ENCODE assay signal across 12 mouse cellular contexts in the genomic region with DNA sequence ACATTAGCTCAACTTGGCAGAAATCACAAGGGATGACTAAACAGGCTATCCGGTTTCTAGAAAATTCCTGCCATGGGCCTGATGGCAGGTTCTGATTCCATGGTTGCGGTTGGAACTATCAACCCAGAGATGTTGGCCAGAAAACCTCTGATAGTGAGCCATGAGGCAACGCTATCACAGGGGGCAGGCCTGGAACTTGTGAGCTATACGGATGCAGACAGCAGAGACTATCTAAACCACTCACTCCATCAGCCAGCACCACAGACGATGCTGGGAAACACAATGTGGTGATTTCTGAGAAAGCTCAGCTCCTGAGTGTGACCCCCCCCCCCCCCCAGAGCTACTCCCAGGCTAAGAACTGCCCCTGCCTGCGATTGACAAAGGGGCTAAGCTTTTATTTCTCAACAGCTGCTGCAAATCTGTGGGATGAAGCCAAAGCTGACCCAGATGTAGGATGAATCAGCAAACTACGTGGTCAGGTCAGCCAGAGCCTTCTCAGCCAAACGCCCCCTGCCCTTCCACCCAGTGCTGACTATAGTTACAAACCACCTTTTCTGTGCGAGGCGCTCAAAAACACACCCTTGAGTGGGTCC. TPM values are rescaled to one million over a fixed set of nuclear protein-coding genes. Genes with fewer than 3 reads are reported as not detected.
DNase-seq lines count a peak whose midpoint lies in the region; ATAC-seq and TF ChIP-seq lines count a peak whose summit lies in the region.
"Had no signal": no experiment of that assay in that cellular context is flagged by ENCODE, and none has a peak within 500 bp of the region (broad histone marks: within the 10 kb centered on the region; RNA-seq: fewer than 3 reads in every experiment).

No protein-coding gene starts in this region.

- H3K9me3 ChIP-seq in kidney, embryonic 15.5 days (replicated peaks) = 0 out of 2 replicates have a peak, but pooled peaks cover 4% of the 10 kb centered on the region
- no peaks in the 10 kb centered on the region for H3K9me3 ChIP-seq in E14TG2a.4 (ENCODE audit: low read length)
- H3K9me3 ChIP-seq: limb, embryonic 15.5 days; stomach, embryonic 15.5 days had no signal

- H3K27me3 ChIP-seq in kidney, embryonic 15.5 days = no peaks in the 10 kb centered on the region
- H3K27me3 ChIP-seq in E14TG2a.4 (ENCODE audit: insufficient read depth, low read length) = peaks cover 17% of the 10 kb centered on the region
- H3K27me3 ChIP-seq: limb, embryonic 15.5 days; stomach, embryonic 15.5 days had no signal

- no peak overlapping the region for H3K4me2 ChIP-seq in kidney, embryonic 15.5 days
- H3K4me2 ChIP-seq: limb, embryonic 15.5 days; stomach, embryonic 15.5 days had no signal

- TF ChIP-seq CTCF in E14TG2a.4 (conservative IDR thresholded peaks at IDR 0.05; ENCODE audit: low read length) = no peak

- no peak overlapping the region for H3K4me3 ChIP-seq in kidney, embryonic 15.5 days (replicated peaks)
- H3K4me3 ChIP-seq in E14TG2a.4 (replicated peaks; ENCODE audit: low read length) = peak overlapping the region; percentile 71
- H3K4me3 ChIP-seq: limb, embryonic 15.5 days; stomach, embryonic 15.5 days had no signal

- no peak for DNase-seq in kidney, adult 9 months
- DNase-seq in adipocyte (ENCODE audit: low spot score) = peak; percentile 54
- DNase-seq in embryo, embryonic 10.5 days (ENCODE audit: low spot score) = no peak
- DNase-seq in spleen, adult 18-20 months = no peak
- DNase-seq: adrenal gland, postnatal 10 days; cerebellum, adult 11 months; layer of hippocampus, adult 9-11 months had no signal

- WGBS in kidney, embryonic 15.5 days = 47% methylated on average over 10 of the region's 10 CpGs

- H3K27ac ChIP-seq in kidney, embryonic 15.5 days = 0 out of 2 replicates have a peak overlapping the region, but pooled peaks have one; percentile 14
- H3K27ac ChIP-seq: stomach, embryonic 15.5 days had no signal

- H3K4me1 ChIP-seq in kidney, embryonic 15.5 days = peaks cover 62% of the 10 kb centered on the region
- peaks cover 79% of the 10 kb centered on the region for H3K4me1 ChIP-seq in E14TG2a.4 (replicated peaks; ENCODE audit: low read depth, low read length)

- no peak for ATAC-seq in kidney, embryonic 15.5 days (replicated peaks; ENCODE audit: low FRiP score)
- peak; percentile 57 for ATAC-seq in megakaryocyte-erythroid progenitor cell, adult 5-6 weeks (replicated peaks; ENCODE audit: low FRiP score, low TSS enrichment, poor library complexity, severe bottlenecking)

- H3K36me3 ChIP-seq in kidney, embryonic 15.5 days = no peaks in the 10 kb centered on the region
- H3K36me3 ChIP-seq in E14TG2a.4 (ENCODE audit: insufficient read depth, low read length) = peaks cover 6% of the 10 kb centered on the region; the same call in 1 of the 2 replicates
- H3K36me3 ChIP-seq: stomach, embryonic 15.5 days had no signal

- H3K9ac ChIP-seq in kidney, embryonic 15.5 days = no peak overlapping the region
- H3K9ac ChIP-seq: limb, embryonic 15.5 days; stomach, embryonic 15.5 days had no signal

RNA-seq across cellular contexts. Expression of a gene that starts 43.1 kb away (rescaled TPM):
- 141 and 144 TPM in 2 replicates for polyA plus RNA-seq in kidney, embryonic 15.5 days (2015; fragmentation: Nextera tagmentation; extraction: Ambion mirVana)
- 65.0 and 70.4 TPM in 2 replicates for total RNA-seq in megakaryocyte-erythroid progenitor cell, adult 5-6 weeks (2014; fragmentation: Nextera tagmentation)
- 203 and 253 TPM in 2 replicates for total RNA-seq in megakaryocyte-erythroid progenitor cell, adult 5-6 weeks (2017)

RNA-seq across cellular contexts. Expression of a gene that starts 43.1 kb away (rescaled TPM):
- 25.7 and 26.3 TPM in 2 replicates for polyA plus RNA-seq in kidney, embryonic 15.5 days (2015; fragmentation: Nextera tagmentation; extraction: Ambion mirVana)
- total RNA-seq in megakaryocyte-erythroid progenitor cell, adult 5-6 weeks (2014; fragmentation: Nextera tagmentation) = 24.0 and 31.8 TPM in 2 replicates
- 58.5 and 63.2 TPM in 2 replicates for total RNA-seq in megakaryocyte-erythroid progenitor cell, adult 5-6 weeks (2017)
